Mouse (Mus musculus) midbrain, embryonic 10.5 days (tissue): ENCODE data around the gene Usp36. TPM values are rescaled to one million over a fixed set of nuclear protein-coding genes. Genes with fewer than 3 reads are reported as not detected.
"Not testable (repeated sequence)": the region's sequence is repeated elsewhere in the genome, so short reads cannot be mapped to it uniquely, and the experiment has no call there.

Experiments
- DNase-seq: peaks from one replicate; pipeline ENCODE4 v3.0.0-alpha.2; 2017; ENCODE audit warnings: low spot score
- H3K27ac ChIP-seq: fragments of 300-500 bp; sonication (generic); replicated peaks from 2 replicates; pipeline ENCODE4 v1.5.1; 2016; ENCODE audit warnings: mild to moderate bottlenecking
- H3K27me3 ChIP-seq: fragments of 300-500 bp; sonication (generic); 2 replicates; pipeline ENCODE4 v1.6.1; 2016; ENCODE audit warnings: low read depth, mild to moderate bottlenecking; ENCODE audit not compliant: poor library complexity, severe bottlenecking
- H3K36me3 ChIP-seq: fragments of 300-500 bp; sonication (generic); 2 replicates; pipeline ENCODE4 v1.6.1; 2016; ENCODE audit warnings: mild to moderate bottlenecking, moderate library complexity
- H3K4me1 ChIP-seq: fragments of 300-500 bp; sonication (generic); 2 replicates; pipeline ENCODE4 v1.6.1; 2016
- H3K4me3 ChIP-seq: fragments of 300-500 bp; sonication (generic); 2 replicates; pipeline ENCODE4 v1.5.1; 2016; ENCODE audit warnings: mild to moderate bottlenecking, moderate library complexity
- H3K9me3 ChIP-seq: fragments of 300-500 bp; sonication (generic); replicated peaks from 2 replicates; pipeline ENCODE4 v1.6.1; 2016; ENCODE audit warnings: mild to moderate bottlenecking
- WGBS: fragments of 180-500 bp; shearing (Covaris S2); methylation state at CpG from one replicate; pipeline ENCODE4 v1.1.7; 2016; 5-methylcytosine and 5-hydroxymethylcytosine counted together
- polyA plus RNA-seq: library from polyadenylated mRNA; unstranded; fragments of >200 nt; fragmentation: Nextera tagmentation; extraction: Ambion mirVana; gene quantifications from 2 replicates; pipeline ENCODE4 v1.2.1, GENCODE M21; 2016

Usp36 gene
- polyA plus RNA-seq, 1 experiment from 2014 or later = 23.6 TPM

DNA sequence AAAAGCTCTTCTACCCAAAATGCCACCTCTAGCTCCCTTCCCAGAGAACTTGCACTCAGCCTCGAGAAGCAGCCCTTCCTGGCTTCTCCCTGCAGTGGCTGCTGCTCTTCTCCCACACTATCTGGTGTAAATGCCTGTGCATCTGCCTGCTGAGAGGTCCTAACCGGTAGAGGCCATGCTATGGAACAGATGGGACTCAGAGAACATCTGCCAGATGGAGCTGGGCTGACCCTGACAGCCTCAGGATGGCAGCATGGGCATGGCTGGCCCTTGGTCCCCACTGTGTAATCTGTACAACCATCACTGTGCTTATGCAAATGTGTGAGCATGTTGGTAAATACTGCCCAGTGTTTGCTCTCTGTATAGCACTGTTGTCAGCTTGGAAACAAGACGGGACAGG lies 32.6 kb upstream of the Usp36 start:
- H3K4me3 ChIP-seq = no peak overlapping the region

DNA sequence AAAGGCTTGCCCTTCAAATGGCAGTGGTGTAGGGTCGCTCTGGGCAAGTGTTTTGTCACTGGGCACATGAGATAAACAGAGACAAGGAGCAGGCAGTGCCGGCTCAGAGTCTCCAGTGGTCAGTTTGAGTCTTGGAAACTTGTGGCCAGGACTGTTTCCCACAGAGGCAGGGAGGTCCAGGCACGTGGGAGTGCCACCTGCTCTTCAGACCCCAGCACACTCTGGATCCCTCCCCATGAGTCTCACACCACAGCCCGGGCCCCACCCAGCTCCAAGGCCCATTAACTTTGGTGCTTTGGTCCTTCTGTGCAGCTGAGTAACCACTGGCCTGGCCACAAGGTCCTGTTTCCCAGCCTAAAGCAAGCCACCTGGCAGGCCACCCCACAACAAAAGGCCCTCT lies 31.9 kb upstream of the Usp36 start:
- Histone ChIP-seq H3K36me3 (peaks cover 30% of the 10 kb centered on the region), H3K27ac (peak overlapping the region; percentile 13; the same call in 1 of the 2 replicates)
- WGBS = 74% methylated on average over 4 of the region's 4 CpGs

More for the DNA sequence above, 32.6 kb upstream of the Usp36 start:
- DNase-seq = no peak
- 69% methylated on average over 3 of the region's 3 CpGs for WGBS
- Histone ChIP-seq H3K9me3 (no peaks in the 10 kb centered on the region), H3K27me3 (no peaks in the 10 kb centered on the region), H3K27ac (0 out of 2 replicates have a peak overlapping the region, but pooled peaks have one; percentile 13), H3K36me3 (peaks cover 29% of the 10 kb centered on the region), H3K4me1 (peaks cover 39% of the 10 kb centered on the region)

GRCm38 (mm10) chr11:118321500-118321899 lies 31.5 kb upstream of the Usp36 start:
- 84% methylated on average over 7 of the region's 7 CpGs for WGBS
- Histone ChIP-seq H3K4me3 (no peak overlapping the region), H3K27ac (0 out of 2 replicates have a peak overlapping the region, but pooled peaks have one; percentile 13), H3K27me3 (no peaks in the 10 kb centered on the region), H3K36me3 (peaks cover 32% of the 10 kb centered on the region), H3K4me1 (peaks cover 31% of the 10 kb centered on the region), H3K9me3 (no peaks in the 10 kb centered on the region)
- DNase-seq = no peak

More for the DNA sequence above, 31.9 kb upstream of the Usp36 start:
- Histone ChIP-seq H3K4me1 (peaks cover 33% of the 10 kb centered on the region), H3K4me3 (no peak overlapping the region), H3K9me3 (no peaks in the 10 kb centered on the region), H3K27me3 (no peaks in the 10 kb centered on the region)
- no peak for DNase-seq

GRCm38 (mm10) chr11:118318678-118319077 lies 28.6 kb upstream of the Usp36 start:
- Histone ChIP-seq H3K27ac (no peak overlapping the region), H3K4me3 (no peak overlapping the region), H3K9me3 (no peaks in the 10 kb centered on the region), H3K36me3 (peaks cover 47% of the 10 kb centered on the region), H3K27me3 (no peaks in the 10 kb centered on the region), H3K4me1 (peaks cover 25% of the 10 kb centered on the region)
- DNase-seq = peak; percentile 27
- WGBS = 63% methylated on average over 5 of the region's 5 CpGs

DNA sequence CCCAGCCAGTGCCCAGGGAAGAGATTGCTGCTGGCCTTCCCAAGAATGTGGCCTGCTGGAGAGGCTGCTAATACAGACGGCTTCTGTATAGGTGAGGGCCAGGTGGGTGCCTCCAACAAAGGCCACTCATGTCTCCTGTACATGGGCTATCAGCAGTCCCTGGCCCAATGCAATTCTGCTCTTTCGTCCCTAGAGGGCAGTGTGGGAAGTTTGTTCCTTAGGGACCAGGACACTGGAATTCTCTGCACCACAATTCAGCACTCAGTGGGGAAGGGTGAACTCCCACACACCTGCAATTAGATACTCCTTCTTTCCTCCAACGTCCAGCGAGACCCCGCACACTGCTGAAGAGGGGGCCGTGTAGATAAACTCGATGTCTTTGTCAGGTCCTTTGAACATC lies 27.1 kb upstream of the Usp36 start:
- Histone ChIP-seq H3K36me3 (peaks cover 61% of the 10 kb centered on the region), H3K9me3 (no peaks in the 10 kb centered on the region), H3K4me3 (no peak overlapping the region), H3K27ac (no peak overlapping the region), H3K4me1 (peaks cover 18% of the 10 kb centered on the region), H3K27me3 (no peaks in the 10 kb centered on the region)
- WGBS = 25% methylated on average over 7 of the region's 7 CpGs
- DNase-seq = peak; percentile 40

DNA sequence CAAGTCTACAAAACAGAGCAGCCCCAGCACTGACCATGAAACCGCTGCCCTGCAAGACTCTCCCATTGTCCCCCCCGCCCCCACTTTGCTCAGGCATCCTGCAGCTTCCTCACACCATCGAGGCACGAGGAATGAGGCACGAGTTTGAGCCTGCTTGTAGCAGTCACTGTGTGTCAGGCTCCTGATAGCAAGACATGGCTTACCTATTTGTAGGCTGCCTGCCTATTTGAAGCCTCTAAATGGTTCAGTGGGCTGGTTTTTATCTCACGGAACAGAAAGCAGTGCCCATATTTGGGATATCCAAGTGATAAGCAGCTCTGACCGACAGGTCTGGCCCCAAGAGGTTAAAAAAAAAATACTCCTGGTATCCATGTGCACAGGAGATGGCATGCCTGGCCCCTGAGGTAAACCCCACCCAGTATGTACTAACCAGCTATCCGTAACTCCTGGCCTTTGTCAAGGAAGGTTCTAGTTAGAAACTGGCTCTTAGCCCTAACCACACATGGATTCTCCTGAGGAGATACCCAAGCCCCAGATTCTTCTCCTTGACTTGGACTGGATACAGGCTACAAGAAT lies 26.3 kb upstream of the Usp36 start:
- H3K4me3 ChIP-seq = no peak overlapping the region
- H3K36me3 ChIP-seq = peaks cover 66% of the 10 kb centered on the region
- WGBS = 89% methylated on average over 8 of the region's 8 CpGs
- H3K4me1 ChIP-seq = peaks cover 10% of the 10 kb centered on the region
- no peaks in the 10 kb centered on the region for H3K27me3 ChIP-seq
- H3K27ac ChIP-seq = no peak overlapping the region
- no peak for DNase-seq
- no peaks in the 10 kb centered on the region for H3K9me3 ChIP-seq

- 87% methylated on average over 6 of the region's 6 CpGs for WGBS
- H3K4me3 ChIP-seq = no peak overlapping the region
- no peak for DNase-seq
- H3K9me3 ChIP-seq = peaks cover 11% of the 10 kb centered on the region; the same call in 1 of the 2 replicates
- H3K4me1 ChIP-seq = no peaks in the 10 kb centered on the region
- peaks cover 77% of the 10 kb centered on the region for H3K36me3 ChIP-seq
- H3K27ac ChIP-seq = no peak overlapping the region
- H3K27me3 ChIP-seq = no peaks in the 10 kb centered on the region
These were observed 22.2 kb upstream of the Usp36 start for GRCm38 (mm10) chr11:118312132-118312723.

DNA sequence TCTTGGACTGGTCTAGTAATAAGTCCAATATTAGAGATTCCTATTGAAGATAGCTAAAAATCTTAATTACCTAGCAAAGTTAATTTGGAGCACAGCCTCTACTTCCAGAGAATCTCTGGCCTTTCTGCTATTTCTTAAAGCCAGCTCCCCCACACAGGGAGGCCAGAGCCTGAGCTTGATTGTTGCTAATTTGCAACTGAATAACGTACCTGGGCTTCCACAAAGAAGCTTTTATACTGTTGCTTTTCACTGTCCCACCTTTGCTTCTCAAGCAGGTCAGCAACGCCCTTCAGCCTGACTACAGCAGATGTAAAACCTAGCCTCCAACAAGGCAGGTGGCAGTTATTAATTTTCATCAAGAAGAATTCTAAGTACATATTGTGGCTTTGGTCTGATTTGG lies 17.9 kb upstream of the Usp36 start:
- not testable (repeated sequence) for DNase-seq, H3K27ac ChIP-seq, H3K4me3 ChIP-seq, H3K4me1 ChIP-seq, H3K27me3 ChIP-seq
- H3K9me3 ChIP-seq = peaks cover 11% of the 10 kb centered on the region; the same call in 1 of the 2 replicates
- 86% methylated on average over 2 of the region's 2 CpGs for WGBS
- peaks cover 68% of the 10 kb centered on the region for H3K36me3 ChIP-seq

DNA sequence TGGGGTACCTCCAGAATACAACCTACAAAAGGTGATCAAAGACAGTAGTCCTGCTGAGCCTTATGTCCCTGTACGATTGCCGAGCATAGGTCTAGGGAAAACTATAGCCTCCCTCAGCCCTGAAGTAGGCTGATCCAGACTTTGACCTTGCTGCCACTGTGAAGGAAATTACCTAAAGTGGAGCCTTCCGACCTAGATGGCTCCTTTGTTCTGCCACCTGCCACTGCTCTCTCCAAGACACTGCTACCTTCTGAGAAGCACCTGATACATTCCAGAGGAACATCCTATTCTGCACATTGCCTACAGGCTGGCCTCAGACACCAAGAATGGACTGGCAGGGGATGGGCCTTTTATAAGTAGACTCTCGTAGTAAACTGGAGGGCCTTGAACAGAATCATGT lies 13.9 kb upstream of the Usp36 start:
- H3K27me3 ChIP-seq, H3K4me1 ChIP-seq, H3K27ac ChIP-seq, DNase-seq, H3K4me3 ChIP-seq: not testable (repeated sequence)
- H3K9me3 ChIP-seq = peaks cover 11% of the 10 kb centered on the region; the same call in 1 of the 2 replicates
- 87% methylated on average over 4 of the region's 4 CpGs for whole genome bisulfite sequencing
- peaks cover 45% of the 10 kb centered on the region for H3K36me3 ChIP-seq

DNA sequence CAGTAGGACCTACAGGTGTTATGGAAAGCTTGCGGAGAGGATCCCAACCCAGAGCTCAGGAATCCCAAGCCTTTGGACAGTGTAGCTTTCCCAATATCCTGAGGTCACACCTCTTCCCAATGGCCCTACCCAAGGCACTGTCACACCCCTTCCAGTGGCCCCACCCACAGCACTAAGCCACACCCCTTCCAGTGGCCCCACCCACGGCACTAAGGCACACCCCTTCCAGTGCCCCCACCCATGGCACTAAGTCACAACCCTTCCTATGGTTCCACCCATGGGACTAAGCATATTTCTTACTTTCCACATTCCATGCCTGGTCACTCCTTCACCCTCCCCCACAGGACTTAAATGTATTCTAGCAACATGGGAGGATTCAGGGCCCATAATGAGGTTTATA lies 8.8 kb upstream of the Usp36 start:
- H3K4me3 ChIP-seq = no peak overlapping the region
- H3K27ac ChIP-seq = no peak overlapping the region
- H3K27me3 ChIP-seq = no peaks in the 10 kb centered on the region
- WGBS = 86% methylated on average over 2 of the region's 2 CpGs
- H3K9me3 ChIP-seq = no peaks in the 10 kb centered on the region
- DNase-seq = no peak
- peaks cover 19% of the 10 kb centered on the region for H3K36me3 ChIP-seq
- 0 out of 2 replicates have a peak, but pooled peaks cover 2% of the 10 kb centered on the region for H3K4me1 ChIP-seq

- Histone ChIP-seq H3K36me3 (peaks cover 10% of the 10 kb centered on the region), H3K4me1 (peaks cover 8% of the 10 kb centered on the region; the same call in 1 of the 2 replicates), H3K9me3 (no peaks in the 10 kb centered on the region), H3K27ac (no peak overlapping the region), H3K4me3 (no peak overlapping the region), H3K27me3 (no peaks in the 10 kb centered on the region)
- no peak for DNase-seq
- 80% methylated on average over 3 of the region's 3 CpGs for WGBS
These were observed 7.9 kb upstream of the Usp36 start for GRCm38 (mm10) chr11:118297967-118298366.

GRCm38 (mm10) chr11:118295026-118295425 lies 5.0 kb upstream of the Usp36 start:
- WGBS = 80% methylated on average over 2 of the region's 2 CpGs

GRCm38 (mm10) chr11:118292671-118293070 lies 2.6 kb upstream of the Usp36 start:
- WGBS = 71% methylated on average over 6 of the region's 6 CpGs
- no peaks in the 10 kb centered on the region for H3K9me3 ChIP-seq
- H3K4me3 ChIP-seq = no peak overlapping the region

More at GRCm38 (mm10) chr11:118295026-118295425, 5.0 kb upstream of the Usp36 start:
- no peak for DNase-seq
- Histone ChIP-seq H3K27me3 (no peaks in the 10 kb centered on the region), H3K27ac (no peak overlapping the region), H3K4me1 (peaks cover 23% of the 10 kb centered on the region), H3K36me3 (no peaks in the 10 kb centered on the region), H3K4me3 (no peak overlapping the region), H3K9me3 (no peaks in the 10 kb centered on the region)

More at GRCm38 (mm10) chr11:118292671-118293070, 2.6 kb upstream of the Usp36 start:
- Histone ChIP-seq H3K4me1 (peaks cover 43% of the 10 kb centered on the region), H3K36me3 (peaks cover 1% of the 10 kb centered on the region), H3K27me3 (no peaks in the 10 kb centered on the region), H3K27ac (no peak overlapping the region)
- no peak for DNase-seq
